Mouse (Mus musculus) spleen, adult 18-20 months (tissue): ENCODE results near the gene Col25a1.

Experiments used
- DNase-seq, 2 experiments: peaks; one replicate each; pipeline ENCODE4 v3.0.0; 2022; ENCODE audit warnings: mixed read lengths in 2 of 2

Col25a1 gene

GRCm38 (mm10) chr3:130387156-130387555 is 255.9 kb downstream of the Col25a1 start:
- DNase-seq: no peak

DNA sequence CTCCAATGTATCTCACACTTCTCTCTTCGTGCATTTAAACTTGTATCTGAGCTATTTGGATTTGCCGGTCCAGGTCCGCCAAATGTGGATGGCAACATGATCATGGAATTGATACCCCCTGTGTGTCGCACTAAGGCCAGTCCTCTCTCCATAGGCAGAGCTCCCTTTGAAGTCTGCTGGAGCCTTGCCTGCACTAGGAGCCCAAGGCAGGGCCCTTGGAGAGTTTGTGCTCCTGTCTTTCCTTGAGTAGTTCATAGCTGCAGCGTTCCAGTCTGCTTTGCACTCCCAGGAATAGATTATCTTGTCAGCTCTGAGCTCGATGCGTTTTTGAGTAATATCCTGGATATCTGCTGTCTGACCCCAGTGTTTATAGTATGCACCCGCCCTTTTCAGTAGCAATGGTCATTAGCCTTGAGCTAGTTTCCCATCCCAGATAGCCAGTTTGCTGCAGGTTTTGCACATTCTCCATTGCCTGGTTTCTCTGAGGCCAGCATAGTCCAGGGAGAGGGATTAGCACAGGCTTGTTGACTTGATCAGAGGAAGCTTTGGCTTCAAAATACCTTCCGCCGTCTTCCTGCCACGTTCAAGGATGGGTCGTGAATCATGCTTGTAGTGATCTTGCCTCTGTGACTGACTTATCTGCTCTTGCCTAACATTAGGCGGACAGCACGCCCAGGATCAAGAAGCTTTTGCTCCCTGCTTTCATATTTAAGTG is 258.1 kb downstream of the Col25a1 start:
- no peak for DNase-seq

DNA sequence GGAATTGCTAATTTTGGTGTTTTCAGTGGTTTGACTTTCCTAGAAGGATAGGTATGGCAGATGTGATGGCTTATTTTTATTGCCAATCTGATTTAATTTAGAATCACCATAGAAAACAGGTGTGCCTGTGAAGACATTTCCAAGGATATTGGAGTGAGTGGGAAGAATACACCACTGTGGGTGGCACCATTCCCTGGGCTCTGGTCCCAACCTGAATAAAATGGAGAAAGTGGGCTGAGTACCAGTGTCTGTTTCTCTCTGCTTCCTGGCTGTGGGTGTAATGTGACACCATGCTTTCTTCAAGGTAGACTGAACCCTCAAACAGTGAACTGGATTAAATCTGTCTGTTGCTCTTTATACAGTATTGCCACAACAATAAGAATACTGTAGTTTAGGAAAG is 265.3 kb downstream of the Col25a1 start:
- DNase-seq: no peak

DNA sequence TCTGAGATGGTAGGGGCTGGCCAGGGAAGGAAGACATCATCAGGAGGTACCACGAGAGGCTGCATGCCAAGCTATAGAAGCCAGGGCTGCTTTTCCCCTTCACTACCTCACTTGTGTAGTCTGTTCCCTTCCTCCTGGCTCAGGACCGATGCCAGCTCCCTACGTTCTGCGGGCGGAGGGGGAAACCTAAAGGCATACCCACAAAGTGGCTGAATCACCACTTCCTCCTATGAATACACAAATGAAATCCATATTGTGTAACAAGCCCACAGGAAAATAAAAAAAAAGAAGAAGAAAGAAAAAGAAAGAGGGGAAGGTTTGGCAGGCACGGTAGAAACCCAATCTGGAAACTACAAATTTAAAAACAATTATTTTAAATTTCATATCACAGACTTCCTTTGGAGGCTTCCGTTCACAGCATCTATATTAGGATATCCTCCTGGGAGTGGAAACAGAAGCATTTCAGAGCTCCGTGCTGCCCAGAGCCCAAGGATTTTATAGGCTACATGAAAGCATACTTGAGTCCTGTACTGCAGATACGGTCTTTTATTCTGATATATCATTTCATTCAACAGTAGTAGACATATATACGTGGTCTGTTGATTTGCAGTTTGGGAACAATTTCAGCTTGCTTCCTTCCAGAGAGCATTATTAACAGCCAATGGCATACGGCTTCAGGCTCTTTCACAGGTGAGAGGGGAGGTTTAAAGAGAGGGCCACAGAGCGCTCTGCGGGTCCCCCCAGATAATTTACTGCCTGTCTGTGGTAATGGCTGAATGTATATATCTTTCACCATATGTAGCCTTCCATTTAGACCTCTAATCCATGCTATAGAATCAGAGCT is 269.6 kb downstream of the Col25a1 start:
- DNase-seq: no peak

GRCm38 (mm10) chr3:130401560-130401852 is 270.2 kb downstream of the Col25a1 start:
- DNase-seq: no peak

DNA sequence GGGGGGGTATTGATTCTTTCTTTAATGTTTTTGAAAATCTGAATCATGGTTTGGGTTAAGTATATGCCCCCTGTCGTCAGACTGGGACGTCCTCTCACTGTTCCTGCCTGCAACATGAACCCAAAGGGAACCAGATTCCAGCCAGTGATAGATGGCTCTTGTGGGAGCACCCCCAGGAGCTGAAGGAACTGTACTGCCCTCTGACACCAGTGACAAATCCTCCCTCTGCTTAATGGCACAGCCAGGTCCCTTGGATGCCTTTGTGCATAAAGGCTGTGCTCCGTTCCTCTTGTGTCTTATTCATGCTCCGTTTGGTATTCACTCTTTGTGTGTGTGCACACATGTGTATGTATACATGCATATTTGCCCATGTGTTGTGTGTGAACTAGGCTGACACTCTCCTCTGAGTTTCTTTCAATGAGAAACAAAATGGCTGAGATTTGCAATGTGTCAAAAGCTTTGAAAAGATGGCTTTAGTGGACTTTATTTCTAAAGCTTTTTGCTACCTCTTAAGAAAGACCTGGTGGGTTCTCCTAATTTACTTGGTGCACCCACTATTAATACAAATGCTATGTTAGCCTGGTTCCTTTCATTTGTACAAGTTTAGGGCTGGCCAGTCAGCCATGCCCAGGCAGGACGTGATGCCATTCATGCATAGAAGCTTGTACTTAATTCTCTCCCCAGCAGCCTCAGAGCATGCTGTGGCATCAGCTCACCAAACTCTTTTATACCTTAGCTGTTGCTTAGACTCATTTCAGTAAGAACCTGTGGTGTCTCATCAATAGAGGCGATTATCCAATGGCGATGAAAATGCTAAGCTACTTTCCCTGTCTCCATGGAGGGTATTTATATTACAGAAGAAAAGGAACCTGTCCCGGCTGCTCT is 273.5 kb downstream of the Col25a1 start:
- DNase-seq: no peak

GRCm38 (mm10) chr3:130407201-130407600 is 275.9 kb downstream of the Col25a1 start:
- no peak for DNase-seq

- no peak for DNase-seq
These were observed 281.9 kb downstream of the Col25a1 start for GRCm38 (mm10) chr3:130413239-130413638.

GRCm38 (mm10) chr3:130418951-130419350 is 287.6 kb downstream of the Col25a1 start:
- no peak for DNase-seq

GRCm38 (mm10) chr3:130428796-130429195 is 297.5 kb downstream of the Col25a1 start:
- DNase-seq: no peak

- no peak for DNase-seq
These were observed 298.8 kb downstream of the Col25a1 start for GRCm38 (mm10) chr3:130430052-130430451.

- no peak for DNase-seq
These were observed 301.5 kb downstream of the Col25a1 start for GRCm38 (mm10) chr3:130432818-130433217.

DNA sequence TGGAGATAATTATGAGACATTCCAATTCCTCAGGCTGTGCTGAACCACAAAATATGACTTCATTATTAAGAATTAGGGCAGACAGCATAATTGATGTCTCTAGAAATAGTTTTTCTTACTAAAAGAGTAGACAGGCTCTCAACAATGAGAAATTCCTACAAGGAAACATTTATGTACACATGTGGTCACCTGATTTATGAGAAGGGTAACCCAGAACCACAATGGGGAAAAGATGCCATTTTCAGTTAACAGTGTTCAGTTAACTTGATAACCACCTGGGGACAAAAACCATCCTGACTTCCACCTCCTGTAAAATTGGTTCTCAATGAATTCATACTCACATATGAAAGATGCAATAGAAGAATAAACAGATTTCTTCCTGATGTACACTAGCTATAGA is 305.7 kb downstream of the Col25a1 start:
- DNase-seq: no peak

- no peak for DNase-seq
These were observed 308.5 kb downstream of the Col25a1 start for GRCm38 (mm10) chr3:130439767-130440166.

- no peak for DNase-seq
These were observed 309.4 kb downstream of the Col25a1 start for GRCm38 (mm10) chr3:130440689-130441088.

- DNase-seq: no peak
These were observed 312.7 kb downstream of the Col25a1 start for GRCm38 (mm10) chr3:130443842-130444627.

DNA sequence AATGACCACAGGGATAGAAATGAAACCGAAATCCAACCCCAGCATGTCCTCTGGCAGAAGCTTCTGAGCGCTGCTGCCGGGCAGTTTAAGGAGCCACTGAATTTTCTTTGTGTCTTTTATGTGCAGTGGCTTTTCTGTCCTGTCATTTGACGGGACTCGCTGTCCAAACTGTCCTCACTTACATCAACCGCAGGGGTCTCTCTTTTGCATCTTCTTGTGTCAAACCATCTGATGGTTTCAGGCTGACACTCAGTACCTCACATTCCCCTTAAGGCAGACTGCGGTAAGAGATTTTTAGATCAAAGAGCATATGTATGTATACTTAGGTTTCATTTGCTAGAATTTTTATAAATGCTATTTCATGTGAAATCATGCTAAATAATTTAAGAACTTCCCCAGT is 318.6 kb downstream of the Col25a1 start:
- no peak for DNase-seq

GRCm38 (mm10) chr3:130465371-130465770 is 334.1 kb downstream of the Col25a1 start:
- DNase-seq: no peak

GRCm38 (mm10) chr3:130473211-130473768 is 342.0 kb downstream of the Col25a1 start:
- no peak for DNase-seq

GRCm38 (mm10) chr3:130473970-130474369 is 342.7 kb downstream of the Col25a1 start:
- DNase-seq: no peak

GRCm38 (mm10) chr3:130482513-130482912 is 351.2 kb downstream of the Col25a1 start:
- no peak for DNase-seq

DNA sequence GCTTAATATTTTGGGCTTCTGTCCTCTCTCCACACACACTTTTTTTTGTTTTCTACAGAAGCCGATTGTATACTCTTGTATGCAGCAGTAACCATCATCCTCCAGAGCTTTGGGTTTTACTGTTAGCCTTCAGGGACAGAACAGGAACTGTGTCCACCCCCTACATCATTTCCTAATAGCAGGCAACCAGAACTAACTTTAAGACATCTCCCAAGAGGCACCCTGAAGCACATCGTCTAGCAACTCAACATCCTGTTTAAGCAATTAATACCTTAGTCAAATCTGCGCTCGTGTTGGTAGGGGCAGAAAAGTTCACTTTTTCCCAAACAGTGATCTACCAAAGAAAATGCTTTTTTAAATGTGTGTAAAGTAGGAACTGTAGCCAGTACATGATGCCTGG is 357.5 kb downstream of the Col25a1 start:
- DNase-seq: no peak
